Mouse (Mus musculus) heart, adult 2 months (tissue): ENCODE data around the gene Lmo4. TPM values are rescaled to one million over a fixed set of nuclear protein-coding genes. Genes with fewer than 3 reads are reported as not detected.
A peak's percentile ranks its signal among the peaks of the same experiment; 100 is the strongest.

ENCODE experiments used
- DNase-seq, 2 experiments: peaks; one replicate each; pipeline ENCODE4 v3.0.0; 2021
- H3K27ac ChIP-seq: fragments of 200-600 bp; 2 replicates; pipeline ENCODE4 v1.8.1; 2022
- H3K27me3 ChIP-seq: fragments of 200-500 bp; 2 replicates; pipeline ENCODE4 v1.6.1; 2012; ENCODE audit warnings: mild to moderate bottlenecking, low read length, inconsistent platforms, mixed read lengths; ENCODE audit not compliant: control insufficient read depth, insufficient read depth
- H3K36me3 ChIP-seq: fragments of 200-500 bp; 2 replicates; pipeline ENCODE4 v1.6.1; 2012; ENCODE audit warnings: low read length, inconsistent platforms; ENCODE audit not compliant: control insufficient read depth, insufficient read depth
- H3K4me1 ChIP-seq: fragments of 200-500 bp; 2 replicates; pipeline ENCODE4 v1.6.1; 2011; ENCODE audit warnings: low read length; ENCODE audit not compliant: control insufficient read depth, insufficient read depth
- H3K4me3 ChIP-seq: fragments of 200-600 bp; 2 replicates; pipeline ENCODE4 v1.8.1; 2022
- H3K79me2 ChIP-seq: fragments of 200-500 bp; replicated peaks from 2 replicates; pipeline ENCODE4 v1.6.1; 2012; ENCODE audit warnings: mild to moderate bottlenecking, inconsistent platforms, low read length, moderate library complexity, mixed read lengths; ENCODE audit not compliant: control insufficient read depth, insufficient read depth
- H3K9ac ChIP-seq: fragments of 200-500 bp; 2 replicates; pipeline ENCODE4 v1.6.1; 2012; ENCODE audit warnings: low read depth, mild to moderate bottlenecking, control low read depth, inconsistent platforms, low read length, mixed read lengths
- CTCF ChIP-seq: fragments of 200-600 bp; IDR thresholded peaks from 2 replicates; pipeline ENCODE4 v1.8.1; 2022; ENCODE audit warnings: antibody characterized with exemption, mild to moderate bottlenecking, moderate library complexity
- EP300 ChIP-seq: fragments of 200-500 bp; IDR thresholded peaks from 2 replicates; pipeline ENCODE4 v1.6.1; 2011; ENCODE audit warnings: low read depth, low read length, control low read depth; ENCODE audit not compliant: insufficient read depth
- POLR2A ChIP-seq: fragments of 200-500 bp; IDR thresholded peaks from 2 replicates; pipeline ENCODE4 v1.6.1; 2011; ENCODE audit warnings: mild to moderate bottlenecking, low read depth, low read length, control low read depth; ENCODE audit not compliant: insufficient read depth
- WGBS: fragments of 180-500 bp; shearing (Covaris S2); methylation state at CpG from one replicate; pipeline ENCODE4 v1.1.7; 2018; 5-methylcytosine and 5-hydroxymethylcytosine counted together
- intact Hi-C: fragments of 180-260 bp; cut with DNase I; formaldehyde crosslinking; loops from one replicate; pipeline ENCODE4 v1.15.1; 2025
- long read RNA-seq: library from polyadenylated mRNA; stranded (forward); transcript quantifications from one replicate; pipeline ENCODE4 v2.0.0, GENCODE M21; 2021
- polyA plus RNA-seq: library from polyadenylated mRNA; depleted of rRNA; stranded (reverse); fragments of >200 nt; gene quantifications from 2 replicates; pipeline ENCODE4 v1.2.3, GENCODE M21; 2012; rRNA removed
- total RNA-seq, 2 experiments: library from RNA; stranded (reverse); gene quantifications; 2 replicates each; pipeline ENCODE4 v1.2.3; 2021

The Lmo4 gene
- total RNA-seq (10 to 100 TPM; 29.0 to 34.3 TPM), polyA plus RNA-seq (33.8 and 49.4 TPM in 2 replicates)
- long read RNA-seq, partial matches to known transcripts, result 0 of 1 reads
- long read RNA-seq, other reads (novel, unspliced or antisense), result 1 of 1 reads

GRCm38 (mm10) chr3:144204413-144205311 is at the start of gene Lmo4:
Gene Lmo4 (minus strand): TSS chr3:144205220.
- no peaks in the 10 kb centered on the region for H3K27me3 ChIP-seq
- peak within 1 kb of the TSS; percentile 88 for H3K4me3 ChIP-seq
- WGBS, result under 1% methylated on average over 53 of the region's 76 CpGs
- peak within 1 kb of the TSS; percentile 94 for H3K27ac ChIP-seq
- intact Hi-C loops, result loop anchor here (5.0 to 10.0 kb wide), 4 partner anchors 607 to 1440 kb away; partner anchors contain the start of gene Gtf2b
- no peak for TF ChIP-seq EP300
- peak; percentile 76; the same call in 1 of the 2 replicates for TF ChIP-seq POLR2A
- no peaks in the 10 kb centered on the region for H3K79me2 ChIP-seq
- peak; percentile 93 for DNase-seq
- H3K36me3 ChIP-seq, result peaks cover 15% of the 10 kb centered on the region
- peaks cover 6% of the 10 kb centered on the region; the same call in 1 of the 2 replicates for H3K4me1 ChIP-seq
- H3K9ac ChIP-seq, result peak within 1 kb of the TSS; percentile 97

- H3K27ac ChIP-seq, result no peak overlapping the region
These were observed 49.3 kb upstream of the Lmo4 start for GRCm38 (mm10) chr3:144254281-144254680.

GRCm38 (mm10) chr3:144253018-144253417 is 48.0 kb upstream of the Lmo4 start:
- H3K9ac ChIP-seq, result no peak overlapping the region
- no peaks in the 10 kb centered on the region for H3K27me3 ChIP-seq
- no peaks in the 10 kb centered on the region for H3K36me3 ChIP-seq
- intact Hi-C loops, result no loop called here
- no peak for DNase-seq
- WGBS, result 69% methylated on average over 6 of the region's 6 CpGs
- no peak overlapping the region for H3K4me3 ChIP-seq
- no peaks in the 10 kb centered on the region for H3K4me1 ChIP-seq
- H3K27ac ChIP-seq, result no peak overlapping the region
- TF ChIP-seq EP300 (no peak), POLR2A (no peak)
- no peaks in the 10 kb centered on the region for H3K79me2 ChIP-seq

More at GRCm38 (mm10) chr3:144254281-144254680, 49.3 kb upstream of the Lmo4 start:
- H3K9ac ChIP-seq, result no peak overlapping the region
- WGBS, result 73% methylated on average over 5 of the region's 5 CpGs
- no peaks in the 10 kb centered on the region for H3K27me3 ChIP-seq
- no peak for DNase-seq
- H3K79me2 ChIP-seq, result no peaks in the 10 kb centered on the region
- intact Hi-C loops, result no loop called here
- no peaks in the 10 kb centered on the region for H3K36me3 ChIP-seq
- H3K4me3 ChIP-seq, result no peak overlapping the region
- H3K4me1 ChIP-seq, result no peaks in the 10 kb centered on the region
- no peak for TF ChIP-seq POLR2A

GRCm38 (mm10) chr3:144252109-144252508 is 47.1 kb upstream of the Lmo4 start:
- H3K36me3 ChIP-seq, result no peaks in the 10 kb centered on the region
- intact Hi-C loops, result no loop called here
- H3K27me3 ChIP-seq, result no peaks in the 10 kb centered on the region
- no peak overlapping the region for H3K27ac ChIP-seq
- DNase-seq, result no peak
- no peaks in the 10 kb centered on the region for H3K79me2 ChIP-seq
- no peak overlapping the region for H3K9ac ChIP-seq
- 74% methylated on average over 4 of the region's 4 CpGs for WGBS
- TF ChIP-seq CTCF, result no peak
- no peak for TF ChIP-seq EP300
- no peak for TF ChIP-seq POLR2A
- H3K4me3 ChIP-seq, result no peak overlapping the region
- no peaks in the 10 kb centered on the region for H3K4me1 ChIP-seq

GRCm38 (mm10) chr3:144242025-144242673 is 37.1 kb upstream of the Lmo4 start:
- intact Hi-C loops, result loop anchor here (5.0 kb wide), 1 partner anchor 735 kb away; no protein-coding TSS in a partner anchor
- Histone ChIP-seq H3K27me3 (no peaks in the 10 kb centered on the region), H3K4me3 (no peak overlapping the region), H3K9ac (no peak overlapping the region), H3K36me3 (no peaks in the 10 kb centered on the region), H3K79me2 (no peaks in the 10 kb centered on the region), H3K27ac (no peak overlapping the region), H3K4me1 (no peaks in the 10 kb centered on the region)
- TF ChIP-seq POLR2A (no peak), CTCF (peak; percentile 87), EP300 (0 out of 2 replicates have a peak, but pooled peaks have one; percentile 45)
- WGBS, result 24% methylated on average over 15 of the region's 15 CpGs
- peak; percentile 58 to 73 for DNase-seq

- Histone ChIP-seq H3K27me3 (no peaks in the 10 kb centered on the region), H3K36me3 (no peaks in the 10 kb centered on the region), H3K4me3 (no peak overlapping the region), H3K27ac (no peak overlapping the region), H3K79me2 (no peaks in the 10 kb centered on the region), H3K9ac (no peak overlapping the region), H3K4me1 (no peaks in the 10 kb centered on the region)
- DNase-seq, result no peak
- intact Hi-C loops, result loop anchor here (5.0 kb wide), 1 partner anchor 734 kb away; no protein-coding TSS in a partner anchor
- WGBS, result 85% methylated on average over 3 of the region's 3 CpGs
- TF ChIP-seq CTCF (no peak), EP300 (no peak), POLR2A (no peak)
These were observed 36.1 kb upstream of the Lmo4 start for GRCm38 (mm10) chr3:144241161-144241560.
